Mouse (Mus musculus): ENCODE results near the gene Vill. TPM values are rescaled to one million over a fixed set of nuclear protein-coding genes. Genes with fewer than 3 reads are reported as not detected.
A peak's percentile ranks its signal among the peaks of the same experiment; 100 is the strongest.

Gene Vill
- polyA plus RNA-seq, 1 experiment from 2014 or later: 15.5 TPM

GRCm38 (mm10) chr9:119063036-119063644, 10.6 kb downstream of the Vill start:
- no peaks in the 10 kb centered on the region; the same call in 1 of the 2 replicates for H3K4me1 ChIP-seq (ENCODE audit: control insufficient read depth, insufficient read depth, low read length)
- H3K9me3 ChIP-seq (replicated peaks; ENCODE audit: control insufficient read depth, low read length): no peaks in the 10 kb centered on the region
- no peak overlapping the region for H3K4me3 ChIP-seq (ENCODE audit: low read depth, low read length)
- H3K27me3 ChIP-seq (ENCODE audit: control insufficient read depth, insufficient read depth, low read length): no peaks in the 10 kb centered on the region
- no peak overlapping the region for H3K9ac ChIP-seq (replicated peaks; ENCODE audit: low read length)
- no peak for ATAC-seq (replicated peaks; ENCODE audit: insufficient number of reproducible peaks, low FRiP score, low TSS enrichment, low read depth)
- no peak overlapping the region for H3K27ac ChIP-seq (replicated peaks; ENCODE audit: low read depth, low read length)
- no peak overlapping the region for H3K4me2 ChIP-seq (ENCODE audit: low read depth, low read length)
- H3K36me3 ChIP-seq (replicated peaks; ENCODE audit: control insufficient read depth, insufficient read depth, low read depth, low read length): no peaks in the 10 kb centered on the region
- no peak for DNase-seq (ENCODE audit: low spot score)
- 33% methylated on average over 19 of the region's 19 CpGs for WGBS

- H3K4me1 ChIP-seq (ENCODE audit: control insufficient read depth, insufficient read depth, low read length): no peaks in the 10 kb centered on the region; the same call in 1 of the 2 replicates
- no peaks in the 10 kb centered on the region for H3K27me3 ChIP-seq (ENCODE audit: control insufficient read depth, insufficient read depth, low read length)
- DNase-seq (ENCODE audit: low spot score): no peak
- no peaks in the 10 kb centered on the region for H3K36me3 ChIP-seq (replicated peaks; ENCODE audit: control insufficient read depth, insufficient read depth, low read depth, low read length)
- H3K9ac ChIP-seq (replicated peaks; ENCODE audit: low read length): no peak overlapping the region
- H3K4me2 ChIP-seq (ENCODE audit: low read depth, low read length): no peak overlapping the region
- no peak overlapping the region for H3K27ac ChIP-seq (replicated peaks; ENCODE audit: low read depth, low read length)
- no peak overlapping the region for H3K4me3 ChIP-seq (ENCODE audit: low read depth, low read length)
- 54% methylated on average over 4 of the region's 4 CpGs for WGBS
- no peak for ATAC-seq (replicated peaks; ENCODE audit: insufficient number of reproducible peaks, low FRiP score, low TSS enrichment, low read depth)
- H3K9me3 ChIP-seq (replicated peaks; ENCODE audit: control insufficient read depth, low read length): no peaks in the 10 kb centered on the region
These were observed 11.7 kb downstream of the Vill start for GRCm38 (mm10) chr9:119064296-119064695.

GRCm38 (mm10) chr9:119067601-119068000, 15.0 kb downstream of the Vill start:
- DNase-seq (ENCODE audit: low spot score) (peak; percentile 89), ATAC-seq (replicated peaks; ENCODE audit: insufficient number of reproducible peaks, low FRiP score, low TSS enrichment, low read depth) (no peak)
- Histone ChIP-seq H3K4me3 (ENCODE audit: low read depth, low read length) (no peak overlapping the region), H3K4me1 (ENCODE audit: control insufficient read depth, insufficient read depth, low read length) (no peaks in the 10 kb centered on the region; the same call in 1 of the 2 replicates), H3K4me2 (ENCODE audit: low read depth, low read length) (no peak overlapping the region), H3K27ac (replicated peaks; ENCODE audit: low read depth, low read length) (no peak overlapping the region), H3K9ac (replicated peaks; ENCODE audit: low read length) (no peak overlapping the region), H3K27me3 (ENCODE audit: control insufficient read depth, insufficient read depth, low read length) (no peaks in the 10 kb centered on the region), H3K36me3 (replicated peaks; ENCODE audit: control insufficient read depth, insufficient read depth, low read depth, low read length) (no peaks in the 10 kb centered on the region; the same call in 1 of the 2 replicates), H3K9me3 (replicated peaks; ENCODE audit: control insufficient read depth, low read length) (no peaks in the 10 kb centered on the region)
- 9% methylated on average over 6 of the region's 6 CpGs for whole genome bisulfite sequencing

GRCm38 (mm10) chr9:119068266-119068665, 15.7 kb downstream of the Vill start:
- WGBS: 88% methylated on average over 11 of the region's 11 CpGs
- H3K9ac ChIP-seq (replicated peaks; ENCODE audit: low read length): no peak overlapping the region
- H3K4me3 ChIP-seq (ENCODE audit: low read depth, low read length): no peak overlapping the region
- H3K27me3 ChIP-seq (ENCODE audit: control insufficient read depth, insufficient read depth, low read length): no peaks in the 10 kb centered on the region
- no peaks in the 10 kb centered on the region; the same call in 1 of the 2 replicates for H3K4me1 ChIP-seq (ENCODE audit: control insufficient read depth, insufficient read depth, low read length)
- H3K4me2 ChIP-seq (ENCODE audit: low read depth, low read length): no peak overlapping the region
- H3K9me3 ChIP-seq (replicated peaks; ENCODE audit: control insufficient read depth, low read length): no peaks in the 10 kb centered on the region
- no peak for DNase-seq (ENCODE audit: low spot score)
- H3K27ac ChIP-seq (replicated peaks; ENCODE audit: low read depth, low read length): no peak overlapping the region
- ATAC-seq (replicated peaks; ENCODE audit: insufficient number of reproducible peaks, low FRiP score, low TSS enrichment, low read depth): no peak
- H3K36me3 ChIP-seq (replicated peaks; ENCODE audit: control insufficient read depth, insufficient read depth, low read depth, low read length): no peaks in the 10 kb centered on the region; the same call in 1 of the 2 replicates

- Histone ChIP-seq H3K9ac (replicated peaks; ENCODE audit: low read length) (no peak overlapping the region), H3K27me3 (ENCODE audit: control insufficient read depth, insufficient read depth, low read length) (no peaks in the 10 kb centered on the region), H3K9me3 (replicated peaks; ENCODE audit: control insufficient read depth, low read length) (no peaks in the 10 kb centered on the region), H3K4me3 (ENCODE audit: low read depth, low read length) (no peak overlapping the region), H3K4me1 (ENCODE audit: control insufficient read depth, insufficient read depth, low read length) (no peaks in the 10 kb centered on the region), H3K27ac (replicated peaks; ENCODE audit: low read depth, low read length) (no peak overlapping the region), H3K36me3 (replicated peaks; ENCODE audit: control insufficient read depth, insufficient read depth, low read depth, low read length) (no peaks in the 10 kb centered on the region; the same call in 1 of the 2 replicates), H3K4me2 (ENCODE audit: low read depth, low read length) (no peak overlapping the region)
- no peak for DNase-seq (ENCODE audit: low spot score)
- 85% methylated on average over 13 of the region's 13 CpGs for WGBS
- ATAC-seq (replicated peaks; ENCODE audit: insufficient number of reproducible peaks, low FRiP score, low TSS enrichment, low read depth): no peak
These were observed 17.7 kb downstream of the Vill start for GRCm38 (mm10) chr9:119070173-119070825.

- Histone ChIP-seq H3K4me3 (ENCODE audit: low read depth, low read length) (no peak overlapping the region), H3K9me3 (replicated peaks; ENCODE audit: control insufficient read depth, low read length) (no peaks in the 10 kb centered on the region), H3K27me3 (ENCODE audit: control insufficient read depth, insufficient read depth, low read length) (no peaks in the 10 kb centered on the region), H3K36me3 (replicated peaks; ENCODE audit: control insufficient read depth, insufficient read depth, low read depth, low read length) (no peaks in the 10 kb centered on the region; the same call in 1 of the 2 replicates), H3K4me2 (ENCODE audit: low read depth, low read length) (no peak overlapping the region), H3K27ac (replicated peaks; ENCODE audit: low read depth, low read length) (no peak overlapping the region), H3K4me1 (ENCODE audit: control insufficient read depth, insufficient read depth, low read length) (no peaks in the 10 kb centered on the region), H3K9ac (replicated peaks; ENCODE audit: low read length) (no peak overlapping the region)
- no peak for DNase-seq (ENCODE audit: low spot score)
- ATAC-seq (replicated peaks; ENCODE audit: insufficient number of reproducible peaks, low FRiP score, low TSS enrichment, low read depth): no peak
- 82% methylated on average over 9 of the region's 9 CpGs for WGBS
These were observed 19.2 kb downstream of the Vill start for GRCm38 (mm10) chr9:119071786-119072185.

DNA sequence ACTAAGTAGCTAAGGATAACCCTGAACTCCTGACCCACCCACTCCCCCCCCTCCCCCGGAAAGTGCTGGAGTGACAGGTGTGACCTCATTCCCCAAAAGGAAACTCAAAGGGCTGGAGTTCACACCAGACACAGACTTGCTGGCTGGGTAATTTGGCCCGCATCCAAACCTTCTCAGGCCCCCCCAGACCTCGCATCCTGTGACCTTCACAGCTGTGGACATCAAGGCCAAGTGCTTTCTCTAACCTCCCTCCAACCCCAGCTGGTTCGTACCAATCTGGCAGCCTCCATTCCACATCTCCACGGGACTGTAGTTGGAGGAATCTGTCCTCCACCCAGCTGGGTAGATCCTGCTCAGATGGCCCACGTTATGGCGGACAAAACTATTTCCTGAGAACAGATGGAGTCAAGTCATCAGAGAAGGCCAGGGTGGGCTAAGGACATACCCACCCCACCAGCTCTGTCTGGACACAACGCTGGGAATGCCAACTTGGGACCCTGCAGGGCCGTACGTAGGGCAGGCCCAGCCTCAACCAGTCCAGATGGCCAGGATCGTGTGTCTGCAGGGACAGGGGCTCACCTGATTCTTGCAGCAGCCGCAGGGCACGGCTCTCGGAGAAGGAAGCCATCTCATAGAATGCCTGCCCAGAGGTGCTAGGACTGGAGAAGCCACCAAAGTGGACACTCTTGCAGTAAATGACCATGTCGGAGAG, 20.8 kb downstream of the Vill start:
- 86% methylated on average over 15 of the region's 15 CpGs for WGBS
- H3K36me3 ChIP-seq (replicated peaks; ENCODE audit: control insufficient read depth, insufficient read depth, low read depth, low read length): no peaks in the 10 kb centered on the region; the same call in 1 of the 2 replicates

GRCm38 (mm10) chr9:119075685-119076084, 23.1 kb downstream of the Vill start:
- Histone ChIP-seq H3K27me3 (ENCODE audit: control insufficient read depth, insufficient read depth, low read length) (no peaks in the 10 kb centered on the region), H3K4me3 (ENCODE audit: low read depth, low read length) (no peak overlapping the region), H3K9me3 (replicated peaks; ENCODE audit: control insufficient read depth, low read length) (no peaks in the 10 kb centered on the region), H3K36me3 (replicated peaks; ENCODE audit: control insufficient read depth, insufficient read depth, low read depth, low read length) (no peaks in the 10 kb centered on the region; the same call in 1 of the 2 replicates), H3K9ac (replicated peaks; ENCODE audit: low read length) (no peak overlapping the region), H3K4me2 (ENCODE audit: low read depth, low read length) (no peak overlapping the region), H3K27ac (replicated peaks; ENCODE audit: low read depth, low read length) (no peak overlapping the region), H3K4me1 (ENCODE audit: control insufficient read depth, insufficient read depth, low read length) (no peaks in the 10 kb centered on the region)
- WGBS: 78% methylated on average over 16 of the region's 16 CpGs
- no peak for DNase-seq (ENCODE audit: low spot score)
- no peak for ATAC-seq (replicated peaks; ENCODE audit: insufficient number of reproducible peaks, low FRiP score, low TSS enrichment, low read depth)

More for the DNA sequence above, 20.8 kb downstream of the Vill start:
- H3K9me3 ChIP-seq (replicated peaks; ENCODE audit: control insufficient read depth, low read length): no peaks in the 10 kb centered on the region
- no peak overlapping the region for H3K4me2 ChIP-seq (ENCODE audit: low read depth, low read length)
- H3K27ac ChIP-seq (replicated peaks; ENCODE audit: low read depth, low read length): no peak overlapping the region
- no peak overlapping the region for H3K4me3 ChIP-seq (ENCODE audit: low read depth, low read length)
- H3K9ac ChIP-seq (replicated peaks; ENCODE audit: low read length): no peak overlapping the region
- ATAC-seq (replicated peaks; ENCODE audit: insufficient number of reproducible peaks, low FRiP score, low TSS enrichment, low read depth) (no peak), DNase-seq (ENCODE audit: low spot score) (no peak)
- H3K4me1 ChIP-seq (ENCODE audit: control insufficient read depth, insufficient read depth, low read length): no peaks in the 10 kb centered on the region
- no peaks in the 10 kb centered on the region for H3K27me3 ChIP-seq (ENCODE audit: control insufficient read depth, insufficient read depth, low read length)
